In genomic region chr2:10101180-10101579, GRCm38 (mm10) we compare ENCODE assay signal across 9 mouse cellular contexts. TPM values are rescaled to one million over a fixed set of nuclear protein-coding genes. Genes with fewer than 3 reads are reported as not detected.
DNase-seq lines count a peak whose midpoint lies in the region; TF ChIP-seq lines count a peak whose summit lies in the region.
"Had no signal": no experiment of that assay in that cellular context is flagged by ENCODE, and none has a peak within 500 bp of the region (broad histone marks: within the 10 kb centered on the region; RNA-seq: fewer than 3 reads in every experiment).

No protein-coding gene starts in this region.

- DNase-seq in cerebellum, adult 2 months, result peak in 1 of 2 experiments; percentile 38
- DNase-seq in cerebellum, adult 9-10 months, result no peak
- DNase-seq in 3T3-L1 (ENCODE audit: low read depth, low spot score), result peak; percentile 69
- DNase-seq in adrenal gland, postnatal 25 days, result peak; percentile 50
- peak; percentile 45 for DNase-seq in gastrocnemius, postnatal 14 days
- peak; percentile 58 to 65 for DNase-seq in kidney, postnatal 25 days
- peak; percentile 59 for DNase-seq in lung, postnatal 14 days
- peak; percentile 48 to 66 for DNase-seq in right cerebral cortex, postnatal 10 days (ENCODE audit: low spot score in 2 of 2)

- peak; percentile 73 for TF ChIP-seq CTCF in cerebellum, adult 2 months (IDR thresholded peaks at IDR 0.05; ENCODE audit: borderline replicate concordance, insufficient read depth, low read depth, low read length)

- intact Hi-C loops in gastrocnemius, postnatal 14 days (cut with DNase I; ENCODE audit: low total_unique reads), result loop anchor here (2.0 to 5.0 kb wide), 2 partner anchors 41 to 188 kb away; no protein-coding TSS in a partner anchor

- TF ChIP-seq POLR2A in cerebellum, adult 2 months (IDR thresholded peaks at IDR 0.05; ENCODE audit: borderline replicate concordance, insufficient read depth, low read length), result no peak

- WGBS in cerebellum, adult 2 months, result 39% methylated on average over 6 of the region's 6 CpGs

- H3K27me3 ChIP-seq in cerebellum, adult 2 months (ENCODE audit: control insufficient read depth, insufficient read depth, low read length), result no peaks in the 10 kb centered on the region
- H3K27me3 ChIP-seq: heart, embryonic 15.5 days had no signal

- H3K27ac ChIP-seq in cerebellum, adult 2 months (ENCODE audit: insufficient read depth, low read length), result no peak overlapping the region
- H3K27ac ChIP-seq: heart, embryonic 15.5 days had no signal

- H3K4me3 ChIP-seq in cerebellum, adult 2 months (replicated peaks; ENCODE audit: insufficient read depth, low read depth, low read length), result no peak overlapping the region
- H3K4me3 ChIP-seq: heart, embryonic 15.5 days had no signal

- H3K4me1 ChIP-seq in cerebellum, adult 2 months (ENCODE audit: control insufficient read depth, insufficient read depth, low read length), result no peaks in the 10 kb centered on the region
- H3K4me1 ChIP-seq: heart, embryonic 15.5 days had no signal

RNA-seq across cellular contexts. Expression of gene Kin, which starts 20.8 kb away (rescaled TPM):
- polyA plus RNA-seq in cerebellum, adult 2 months (2012; rRNA removed), result 14.8 and 16.7 TPM in 2 replicates
- 27.2 and 32.1 TPM in 2 replicates for total RNA-seq in adrenal gland, postnatal 25 days (2021)
- 1 to 10 TPM; 4.8 to 5.1 TPM for total RNA-seq in gastrocnemius, postnatal 14 days (2021)

RNA-seq across cellular contexts. Expression of gene Atp5c1, which starts 20.9 kb away (rescaled TPM):
- 527 TPM in 2 replicates for polyA plus RNA-seq in cerebellum, adult 2 months (2012; rRNA removed)
- 451 and 465 TPM in 2 replicates for total RNA-seq in adrenal gland, postnatal 25 days (2021)
- total RNA-seq in gastrocnemius, postnatal 14 days (2021), result 100 to 1,000 TPM; 725 to 812 TPM

RNA-seq across cellular contexts. Expression of gene Itih2, which starts 30.0 kb away (rescaled TPM):
- 1.9 and 3.3 TPM in 2 replicates for polyA plus RNA-seq in cerebellum, adult 2 months (2012; rRNA removed)
- total RNA-seq in adrenal gland, postnatal 25 days (2021), result 9.9 and 12.2 TPM in 2 replicates
- total RNA-seq in gastrocnemius, postnatal 14 days (2021), result under 1 TPM; 0.40 to 0.74 TPM

RNA-seq across cellular contexts. Expression of gene Itih5, which starts 52.2 kb away (rescaled TPM):
- polyA plus RNA-seq in cerebellum, adult 2 months (2012; rRNA removed), result 14.9 and 16.1 TPM in 2 replicates
- 17.5 and 20.5 TPM in 2 replicates for total RNA-seq in adrenal gland, postnatal 25 days (2021)
- total RNA-seq in gastrocnemius, postnatal 14 days (2021), result 10 to 100 TPM; 40.5 to 50.8 TPM

RNA-seq across cellular contexts. Expression of gene Taf3, which starts 52.8 kb away (rescaled TPM):
- polyA plus RNA-seq in cerebellum, adult 2 months (2012; rRNA removed), result 13.0 and 13.1 TPM in 2 replicates
- total RNA-seq in adrenal gland, postnatal 25 days (2021), result 11.1 and 14.4 TPM in 2 replicates
- total RNA-seq in gastrocnemius, postnatal 14 days (2021), result 1 to 10 TPM; 6.0 to 6.6 TPM
